Mouse (Mus musculus) midbrain, postnatal 0 days (tissue): ENCODE results near the gene Tex13c2. TPM values are rescaled to one million over a fixed set of nuclear protein-coding genes. Genes with fewer than 3 reads are reported as not detected.
A peak's percentile ranks its signal among the peaks of the same experiment; 100 is the strongest.

ENCODE experiments used
- ATAC-seq: fragments of 200-750 bp; cut with Nextera tagmentation; 2 replicates; pipeline ENCODE4 v1.8.0; 2017; ENCODE audit warnings: moderate number of reproducible peaks, mild to moderate bottlenecking, moderate TSS enrichment, moderate library complexity; ENCODE audit not compliant: low FRiP score
- DNase-seq: peaks from one replicate; pipeline ENCODE4 v3.0.0-alpha.2; 2015; ENCODE audit warnings: low spot score
- H3K27ac ChIP-seq: fragments of 300-500 bp; sonication (generic); 2 replicates; pipeline ENCODE4 v1.5.1; 2014; ENCODE audit warnings: low read depth, mild to moderate bottlenecking, low read length, mixed read lengths
- H3K27me3 ChIP-seq: fragments of 300-500 bp; sonication (generic); 2 replicates; pipeline ENCODE4 v1.6.1; 2014; ENCODE audit warnings: low read length, control low read depth, mixed read lengths; ENCODE audit not compliant: insufficient read depth
- H3K36me3 ChIP-seq: fragments of 300-500 bp; sonication (generic); 2 replicates; pipeline ENCODE4 v1.6.1; 2014; ENCODE audit warnings: low read length, control low read depth, mixed read lengths; ENCODE audit not compliant: insufficient read depth
- H3K4me1 ChIP-seq: fragments of 300-500 bp; sonication (generic); 2 replicates; pipeline ENCODE4 v1.6.1; 2014; ENCODE audit warnings: mild to moderate bottlenecking, control low read depth, antibody characterized with exemption, low read length, mixed read lengths; ENCODE audit not compliant: insufficient read depth
- H3K4me2 ChIP-seq: fragments of 300-500 bp; sonication (generic); 2 replicates; pipeline ENCODE4 v1.6.1; 2014; ENCODE audit warnings: low read depth, mild to moderate bottlenecking, low read length, mixed read lengths; ENCODE audit not compliant: poor library complexity, severe bottlenecking
- H3K4me3 ChIP-seq: fragments of 300-500 bp; sonication (generic); 2 replicates; pipeline ENCODE4 v1.5.1; 2014; ENCODE audit warnings: low read depth, mild to moderate bottlenecking, low read length, moderate library complexity
- H3K9ac ChIP-seq: fragments of 300-500 bp; sonication (generic); replicated peaks from 2 replicates; pipeline ENCODE4 v1.6.1; 2014; ENCODE audit warnings: mild to moderate bottlenecking, low read length, moderate library complexity, mixed read lengths; ENCODE audit not compliant: poor library complexity, severe bottlenecking
- H3K9me3 ChIP-seq: fragments of 300-500 bp; sonication (generic); 2 replicates; pipeline ENCODE4 v1.6.1; 2016; ENCODE audit warnings: low read length, control low read depth
- CTCF ChIP-seq: IDR thresholded peaks from 2 replicates; pipeline ENCODE4 v1.5.1; 2016; ENCODE audit warnings: antibody characterized with exemption, mild to moderate bottlenecking
- WGBS: fragments of 180-500 bp; shearing (Covaris S2); extraction: QIAGEN DNeasy Blood & Tissue Kit; methylation state at CpG from one replicate; pipeline ENCODE4 v1.1.7; 2014; 5-methylcytosine and 5-hydroxymethylcytosine counted together
- polyA plus RNA-seq: library from polyadenylated mRNA; unstranded; fragments of >200 nt; fragmentation: Nextera tagmentation; extraction: Ambion mirVana; gene quantifications from 2 replicates; pipeline ENCODE4 v1.2.1, GENCODE M21; 2015
- total RNA-seq: library from RNA; depleted of rRNA; stranded (reverse); fragments of >200 nt; gene quantifications from 2 replicates; pipeline ENCODE4 v1.2.3, GENCODE M21; 2014

Tex13c2 gene
- total and polyA plus RNA-seq, 2 experiments from 2014 or later: 0.25 TPM; not detected in 1

DNA sequence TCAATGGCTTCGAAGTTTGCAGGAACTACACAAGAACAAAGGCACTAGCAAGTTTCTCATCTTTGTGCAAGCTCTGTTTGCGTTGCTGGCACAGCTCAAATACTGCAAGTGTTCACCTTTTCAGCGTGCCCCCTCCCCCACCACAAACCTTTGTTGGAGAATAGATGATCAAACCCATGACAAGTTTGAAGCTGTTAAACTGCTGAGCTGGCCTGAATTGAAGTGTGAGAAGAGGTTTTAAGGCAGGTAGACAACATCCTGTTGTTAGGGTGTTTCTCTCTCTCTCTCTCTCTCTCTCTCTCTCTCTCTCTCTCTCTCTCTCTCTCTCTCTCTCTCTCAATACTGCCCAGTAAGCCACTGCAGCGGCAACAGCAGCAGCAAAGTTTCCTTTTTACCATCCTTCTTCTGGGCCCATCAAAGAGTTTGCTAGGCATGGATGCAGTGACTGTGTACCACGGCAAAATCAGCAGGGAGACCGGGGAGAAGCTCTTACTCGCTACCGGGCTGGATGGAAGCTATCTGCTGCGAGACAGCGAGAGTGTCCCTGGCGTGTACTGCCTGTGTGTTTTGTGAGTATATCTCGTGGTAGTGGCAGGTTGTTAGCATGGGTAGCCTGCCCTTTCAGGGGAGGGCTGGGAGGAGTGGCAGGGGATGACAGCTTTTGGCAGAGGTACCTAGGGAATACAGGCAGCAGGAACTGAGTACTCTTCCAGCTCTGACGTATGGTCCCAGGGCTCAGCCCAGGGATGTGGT, 13.0 kb downstream of the Tex13c2 start, which contains the start of gene Sh2d1a:
Sh2d1a (plus strand) TSS at position 163 of the 753 bp plus-strand sequence.
- no peak for TF ChIP-seq CTCF
- WGBS: 75% methylated on average over 13 of the region's 13 CpGs
- Histone ChIP-seq H3K9ac (no peak within 1 kb of the TSS), H3K4me1 (no peaks in the 10 kb centered on the region), H3K27me3 (no peaks in the 10 kb centered on the region), H3K4me3 (no peak within 1 kb of the TSS), H3K4me2 (no peak within 1 kb of the TSS), H3K9me3 (no peaks in the 10 kb centered on the region), H3K27ac (no peak within 1 kb of the TSS), H3K36me3 (no peaks in the 10 kb centered on the region)
- DNase-seq (no peak), ATAC-seq (no peak)

DNA sequence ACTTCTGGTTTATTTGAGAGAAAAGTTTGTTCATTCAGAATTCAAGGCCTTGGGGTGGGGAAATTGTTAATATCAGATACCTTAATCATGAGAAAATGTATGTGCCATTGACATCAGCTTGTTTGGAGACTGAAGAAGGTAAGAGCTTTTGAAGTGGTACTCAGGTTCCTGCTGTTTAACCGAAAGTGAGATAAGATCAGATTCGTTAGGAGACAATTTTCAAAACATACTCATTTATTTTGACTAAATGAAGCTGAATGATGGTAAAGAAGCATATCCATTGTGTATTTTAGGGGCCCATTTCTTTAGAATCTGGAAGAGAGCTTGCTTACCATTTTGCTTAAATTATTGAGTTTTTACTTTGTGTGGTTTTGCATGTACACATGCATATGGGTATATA, 21.6 kb downstream of the Tex13c2 start:
- Histone ChIP-seq H3K4me1 (no peaks in the 10 kb centered on the region), H3K27me3 (no peaks in the 10 kb centered on the region), H3K27ac (no peak overlapping the region), H3K36me3 (no peaks in the 10 kb centered on the region), H3K4me2 (no peak overlapping the region), H3K4me3 (no peak overlapping the region), H3K9me3 (no peaks in the 10 kb centered on the region), H3K9ac (no peak overlapping the region)
- no peak for TF ChIP-seq CTCF
- ATAC-seq: no peak
- DNase-seq: no peak
- WGBS: 83% methylated on average over 2 of the region's 2 CpGs

DNA sequence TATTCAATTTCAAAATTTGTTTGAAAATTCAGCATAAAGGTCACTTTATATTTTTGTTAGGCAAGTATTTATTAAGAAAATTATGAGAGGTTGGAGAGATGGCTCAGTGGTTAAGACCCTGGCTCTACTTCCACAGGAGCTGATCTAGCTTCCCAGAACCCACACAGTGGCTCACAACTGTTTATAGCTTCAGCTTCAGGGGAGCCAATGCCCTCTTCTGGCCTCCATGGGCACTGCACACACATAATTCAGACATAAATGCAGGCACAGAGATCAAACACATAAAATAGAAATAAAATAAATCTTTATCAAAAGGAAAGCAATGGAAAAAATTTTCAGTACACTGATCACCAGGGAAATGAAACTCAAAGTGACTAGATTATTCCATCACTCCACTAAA, 23.1 kb downstream of the Tex13c2 start:
- no peak for ATAC-seq
- no peak overlapping the region for H3K9ac ChIP-seq

DNA sequence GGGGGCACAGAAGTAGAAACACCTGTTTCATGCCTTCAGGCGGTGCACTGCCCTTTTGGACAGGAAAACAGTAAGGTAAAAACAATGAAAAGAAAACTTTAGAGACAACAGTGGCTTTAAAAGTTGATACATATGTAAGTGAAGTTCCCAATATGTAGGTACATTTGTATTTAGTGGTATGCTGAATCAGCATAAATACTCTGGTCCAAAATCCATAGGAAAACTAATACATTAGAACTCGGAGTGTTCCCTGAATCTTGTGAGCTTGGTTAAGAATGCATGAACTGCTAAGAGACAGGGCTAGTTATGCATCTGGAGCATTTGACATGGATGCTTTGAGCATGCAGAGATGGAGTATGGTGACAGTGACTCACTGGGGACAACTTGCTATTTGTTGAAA, 33.4 kb downstream of the Tex13c2 start:
- WGBS: 81% methylated on average over 2 of the region's 2 CpGs
- TF ChIP-seq CTCF: no peak
- no peak overlapping the region for H3K27ac ChIP-seq
- no peaks in the 10 kb centered on the region for H3K4me1 ChIP-seq
- no peak overlapping the region for H3K4me2 ChIP-seq
- DNase-seq (no peak), ATAC-seq (no peak)
- no peak overlapping the region for H3K9ac ChIP-seq
- H3K9me3 ChIP-seq: no peaks in the 10 kb centered on the region
- H3K27me3 ChIP-seq: no peaks in the 10 kb centered on the region
- no peaks in the 10 kb centered on the region for H3K36me3 ChIP-seq
- H3K4me3 ChIP-seq: no peak overlapping the region

More for the DNA sequence above, 23.1 kb downstream of the Tex13c2 start:
- H3K4me2 ChIP-seq: no peak overlapping the region
- no peaks in the 10 kb centered on the region for H3K4me1 ChIP-seq
- H3K4me3 ChIP-seq: no peak overlapping the region
- no peaks in the 10 kb centered on the region for H3K36me3 ChIP-seq
- TF ChIP-seq CTCF: peak; percentile 26; the same call in 1 of the 2 replicates
- no peak overlapping the region for H3K27ac ChIP-seq
- no peaks in the 10 kb centered on the region for H3K9me3 ChIP-seq
- no peaks in the 10 kb centered on the region for H3K27me3 ChIP-seq
- no peak for DNase-seq

DNA sequence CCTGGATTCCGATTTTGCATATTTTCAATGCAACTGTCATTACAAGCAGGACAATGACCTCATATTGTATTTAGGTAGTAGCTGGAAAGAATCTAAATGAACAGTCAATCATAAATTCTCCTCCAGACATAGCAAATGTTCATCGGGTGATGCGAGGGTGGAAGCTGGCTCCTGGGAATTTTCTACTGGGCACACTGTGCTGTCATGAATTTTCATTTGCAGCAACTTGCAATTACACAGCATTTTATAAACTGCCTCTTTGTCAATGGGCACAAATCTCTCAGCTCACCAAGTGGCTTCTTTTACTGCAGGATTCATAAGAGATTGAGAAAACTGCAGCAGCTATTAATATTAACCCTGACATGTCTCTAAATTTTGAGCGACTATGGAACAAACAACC, 41.2 kb downstream of the Tex13c2 start:
- no peak for TF ChIP-seq CTCF
- H3K4me2 ChIP-seq: no peak overlapping the region
- no peaks in the 10 kb centered on the region for H3K4me1 ChIP-seq
- no peak overlapping the region for H3K27ac ChIP-seq
- H3K27me3 ChIP-seq: no peaks in the 10 kb centered on the region
- ATAC-seq: no peak
- H3K4me3 ChIP-seq: no peak overlapping the region
- no peaks in the 10 kb centered on the region for H3K36me3 ChIP-seq
- no peak overlapping the region for H3K9ac ChIP-seq
- WGBS: 54% methylated on average over 4 of the region's 4 CpGs
- DNase-seq: no peak
- H3K9me3 ChIP-seq: no peaks in the 10 kb centered on the region

DNA sequence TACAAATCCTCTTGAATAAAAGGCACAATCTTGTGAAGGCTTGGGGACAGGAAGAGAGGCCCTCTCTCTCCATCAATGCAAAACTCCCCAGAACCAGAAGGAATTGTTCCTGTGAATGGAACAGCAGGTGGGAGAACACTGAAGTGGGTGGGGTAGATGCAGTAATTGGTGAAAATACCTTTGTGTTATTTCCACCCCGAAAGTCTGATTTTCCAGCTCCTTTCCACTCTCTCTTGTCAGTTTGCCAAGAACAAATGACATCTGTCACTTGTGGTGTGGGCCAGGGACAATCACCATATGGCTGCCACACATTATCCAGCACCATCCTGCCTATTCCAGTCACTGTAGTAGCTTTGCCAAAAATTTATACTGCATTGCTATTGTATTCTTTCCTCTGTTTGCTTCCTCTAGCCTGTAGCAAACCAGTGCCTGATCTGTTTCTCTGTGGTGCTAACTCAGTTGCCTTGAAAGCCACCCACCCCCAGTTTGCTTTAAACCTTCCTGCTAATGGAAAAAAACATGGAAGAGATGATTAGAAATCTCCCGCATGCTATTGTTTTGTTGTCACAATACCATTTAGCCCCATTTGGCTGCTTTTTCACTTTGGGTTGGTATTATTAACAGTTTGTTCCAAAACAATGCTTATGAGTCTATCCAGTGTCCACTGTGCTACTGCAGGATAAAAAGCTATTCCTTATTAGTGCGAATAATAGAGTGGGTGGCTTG, 50.7 kb downstream of the Tex13c2 start:
- H3K9me3 ChIP-seq: no peaks in the 10 kb centered on the region
- 20% methylated on average over 3 of the region's 3 CpGs for WGBS
- no peaks in the 10 kb centered on the region for H3K4me1 ChIP-seq
- H3K4me2 ChIP-seq: 0 out of 2 replicates have a peak overlapping the region, but pooled peaks have one; percentile 7
- no peaks in the 10 kb centered on the region for H3K27me3 ChIP-seq
- TF ChIP-seq CTCF: no peak
- no peak overlapping the region for H3K9ac ChIP-seq
- ATAC-seq (no peak), DNase-seq (peak; percentile 51)
- no peak overlapping the region for H3K4me3 ChIP-seq
- no peak overlapping the region for H3K27ac ChIP-seq
- H3K36me3 ChIP-seq: no peaks in the 10 kb centered on the region
